Mouse (Mus musculus): ENCODE measurements around the gene Macrod2.

Gene Macrod2

DNA sequence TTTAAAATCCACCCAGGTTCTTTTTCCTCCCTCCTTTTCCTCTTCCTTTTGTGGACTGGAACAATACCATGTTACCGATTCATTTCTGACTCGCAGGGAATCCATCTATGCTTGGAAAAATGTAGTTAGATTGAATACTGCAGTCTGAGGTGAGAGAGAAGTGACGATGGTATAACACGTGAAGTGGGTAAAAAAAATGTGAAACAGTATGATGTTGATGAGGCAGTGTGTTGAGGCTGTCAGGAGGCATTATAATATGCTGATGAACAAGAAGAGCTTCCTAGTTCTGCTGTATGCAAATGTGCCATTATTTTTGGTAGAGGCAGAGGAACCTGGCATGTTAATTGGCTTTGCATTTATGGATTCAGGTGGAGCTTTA lies 662.3 kb downstream of the Macrod2 start:
- DNase-seq (ENCODE audit: low spot score in 2 of 2): no peak

DNA sequence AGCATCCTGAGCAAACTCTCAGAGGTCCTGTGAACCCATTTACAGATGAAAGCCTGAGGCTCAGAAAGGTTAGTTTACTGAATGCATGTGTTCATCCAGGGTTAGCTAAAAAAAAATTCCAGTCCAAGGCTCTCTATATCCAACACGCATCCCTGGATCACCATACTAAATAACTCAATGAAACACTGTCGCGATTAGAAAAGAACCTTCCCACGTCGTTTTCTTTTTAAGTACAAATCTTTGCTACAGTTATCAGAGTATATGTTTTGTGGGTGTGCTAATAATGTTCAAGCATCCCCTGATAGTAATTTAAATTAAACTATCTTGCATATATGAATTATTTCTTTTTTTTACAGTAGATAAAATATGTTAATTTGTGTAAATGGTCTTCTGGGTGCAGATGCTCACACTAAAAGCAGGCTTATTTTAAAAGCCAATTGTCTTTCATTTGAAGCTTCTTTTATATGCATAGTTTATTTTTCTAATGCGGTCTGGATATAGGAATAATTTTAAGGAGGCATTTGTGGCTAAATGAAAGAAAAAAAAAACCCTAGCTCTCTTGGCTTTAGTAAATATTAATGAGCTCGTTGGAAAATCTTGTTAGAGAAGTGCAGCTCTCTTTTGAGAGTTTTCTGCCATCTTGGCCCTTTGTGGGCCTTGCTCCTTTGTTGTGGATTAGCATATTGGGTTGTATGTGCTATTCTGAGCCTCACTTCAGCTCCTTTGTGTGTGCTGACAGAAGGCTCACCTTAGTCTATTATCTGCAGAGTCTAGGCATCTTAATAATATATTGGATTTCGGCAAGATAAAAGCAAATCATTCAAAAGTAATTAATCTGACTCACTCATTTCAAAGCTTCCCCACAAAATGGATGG lies 679.1 kb downstream of the Macrod2 start:
- no peak for DNase-seq (ENCODE audit: low spot score in 2 of 2)

DNA sequence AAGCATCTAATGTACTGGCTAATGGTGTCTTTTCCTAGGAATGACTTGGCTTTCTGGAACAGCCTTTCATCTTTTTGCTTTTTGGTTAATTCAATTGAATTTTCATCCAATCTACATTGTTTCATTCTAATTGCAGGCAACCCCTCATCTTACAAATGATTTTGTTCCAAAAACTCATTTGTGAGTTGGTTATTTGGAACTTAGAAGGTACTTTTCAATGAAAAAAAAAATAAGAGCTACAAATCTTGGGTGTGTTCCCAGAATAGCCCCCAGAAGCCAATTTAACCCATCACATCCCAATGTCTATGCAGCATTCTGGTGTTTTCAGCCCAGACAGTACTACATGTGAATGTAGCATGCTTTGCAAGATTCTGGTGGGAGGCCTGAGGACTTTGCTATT lies 683.1 kb downstream of the Macrod2 start:
- no peak for DNase-seq (ENCODE audit: low spot score in 2 of 2)

DNA sequence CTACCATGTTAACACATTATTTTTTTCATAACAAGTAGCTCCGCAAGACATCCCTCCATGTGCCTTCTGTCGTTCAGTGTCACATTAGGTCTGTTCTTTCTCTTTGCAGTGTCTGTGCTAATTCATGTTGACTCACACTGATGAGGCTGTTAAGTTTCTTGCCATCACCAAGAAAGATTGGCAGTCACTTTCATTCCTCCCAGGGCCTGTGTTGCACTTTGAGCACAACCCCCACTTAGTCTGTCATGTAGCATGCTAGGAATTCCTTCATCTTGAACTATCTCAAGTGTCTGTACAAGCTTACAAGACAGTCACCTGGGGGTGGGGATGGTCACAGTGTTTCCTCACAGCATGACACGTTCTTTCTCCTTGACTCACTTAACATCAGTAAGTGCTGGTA lies 696.2 kb downstream of the Macrod2 start:
- no peak for DNase-seq (ENCODE audit: low spot score in 2 of 2)

DNA sequence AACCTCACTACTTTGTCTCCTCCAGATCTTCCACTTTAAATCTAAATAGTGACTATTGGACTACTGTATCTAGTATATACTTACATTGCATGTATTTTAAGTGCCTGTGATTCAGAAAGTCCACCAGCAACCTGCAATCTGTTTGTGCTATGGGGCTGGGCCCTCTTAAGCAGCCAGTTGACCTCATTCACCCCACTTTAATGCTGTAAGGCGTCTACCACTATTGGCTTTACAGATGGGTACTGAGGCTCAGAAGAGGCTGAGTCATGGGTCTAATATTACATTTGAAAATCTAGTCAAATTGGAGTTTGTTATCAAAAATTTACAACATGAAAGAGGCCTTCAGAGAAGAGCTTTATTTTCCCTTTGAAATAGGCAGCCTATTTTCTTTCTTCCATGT lies 722.5 kb downstream of the Macrod2 start:
- DNase-seq (ENCODE audit: low spot score in 2 of 2): no peak

DNA sequence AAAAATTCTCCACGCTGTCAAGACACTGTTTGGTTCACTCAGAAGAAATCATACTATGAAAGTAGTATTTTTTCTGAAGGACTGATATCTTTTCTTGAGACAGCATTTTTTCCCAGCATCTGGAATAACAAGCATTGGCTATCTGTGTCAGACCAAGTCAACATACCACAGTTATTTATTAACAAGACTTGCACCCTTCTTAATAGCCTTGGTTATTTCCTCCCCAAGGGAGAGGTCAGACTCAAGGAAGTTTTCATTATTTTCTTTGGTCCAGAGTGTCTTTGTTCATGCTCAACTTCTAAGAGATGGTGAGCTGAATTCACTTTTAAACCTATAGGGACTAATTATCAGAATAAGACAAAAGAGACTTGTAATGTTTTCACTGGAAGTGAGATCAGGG lies 728.8 kb downstream of the Macrod2 start:
- no peak for DNase-seq (ENCODE audit: low spot score in 2 of 2)

DNA sequence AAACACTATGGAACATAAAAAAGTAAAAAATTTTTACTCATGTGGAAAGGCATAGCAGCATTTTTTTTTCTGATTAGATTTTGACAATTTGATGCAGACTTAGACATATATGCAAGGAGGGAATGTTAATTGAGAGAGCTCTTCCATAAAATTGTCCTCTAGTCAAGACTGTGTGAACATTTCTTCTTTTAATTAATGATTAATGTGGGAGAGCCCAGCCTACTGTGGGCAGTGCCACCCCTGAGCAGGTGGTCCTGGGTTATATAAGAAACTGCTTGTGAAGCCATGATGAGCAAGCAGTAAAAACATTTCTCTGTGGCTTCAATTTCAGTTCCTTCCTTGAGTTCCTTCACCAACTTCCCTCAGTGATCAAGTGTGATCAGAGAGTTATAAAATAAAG lies 730.5 kb downstream of the Macrod2 start:
- no peak for DNase-seq (ENCODE audit: low spot score in 2 of 2)

DNA sequence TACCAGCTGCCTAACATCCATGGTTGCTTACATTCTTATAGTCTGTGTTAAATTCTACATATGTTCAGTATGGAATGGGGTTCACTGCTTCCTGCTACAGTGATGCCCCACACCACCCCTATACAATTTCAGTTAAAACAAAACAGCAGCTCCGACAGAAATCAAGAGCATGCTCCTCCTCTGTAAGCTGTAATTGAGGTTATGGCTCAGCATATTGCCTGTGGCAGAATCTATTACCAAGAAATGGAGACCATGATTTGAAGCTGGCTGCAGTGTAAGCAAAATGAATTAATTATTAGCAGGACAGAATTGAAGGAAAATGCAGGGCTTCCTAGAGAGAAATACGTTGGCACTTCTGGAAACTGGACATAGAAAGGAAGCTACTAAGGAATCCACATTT lies 747.2 kb downstream of the Macrod2 start:
- DNase-seq (ENCODE audit: low spot score in 2 of 2): no peak

DNA sequence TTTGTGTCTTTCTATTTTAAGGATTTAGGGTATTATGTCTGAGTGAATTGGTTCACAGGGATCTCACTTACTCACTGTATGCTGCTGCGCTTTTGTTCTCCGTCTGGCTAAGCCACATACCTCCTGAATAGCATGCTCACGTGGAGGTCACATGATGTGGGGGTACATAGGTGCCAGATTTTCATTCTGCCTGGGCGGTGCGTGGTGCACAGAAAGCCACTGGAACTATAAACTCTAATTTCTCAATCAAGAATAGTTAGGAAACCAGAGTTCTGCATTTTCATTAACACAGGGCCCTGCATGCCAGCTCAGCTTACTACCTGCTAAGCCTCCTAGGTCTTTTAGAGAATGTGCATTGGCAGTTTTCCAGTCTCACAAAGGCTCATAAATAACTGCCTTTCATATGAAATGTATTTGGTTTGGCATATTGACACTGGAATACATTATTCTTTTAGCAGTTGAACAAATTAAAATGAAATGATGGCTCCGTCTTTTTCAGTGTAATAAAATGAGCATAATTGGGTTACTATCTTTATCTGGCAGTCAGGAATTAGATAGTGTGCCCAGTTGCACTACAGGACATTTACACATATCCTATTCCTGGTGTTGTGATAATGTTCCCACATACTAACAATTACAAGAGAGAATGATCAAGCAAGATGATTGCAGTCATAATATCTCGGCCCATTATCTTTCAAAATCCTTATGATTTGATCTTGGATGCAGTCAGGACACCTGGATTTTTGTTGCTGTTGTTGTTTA lies 757.1 kb downstream of the Macrod2 start:
- no peak for DNase-seq (ENCODE audit: low spot score in 2 of 2)

DNA sequence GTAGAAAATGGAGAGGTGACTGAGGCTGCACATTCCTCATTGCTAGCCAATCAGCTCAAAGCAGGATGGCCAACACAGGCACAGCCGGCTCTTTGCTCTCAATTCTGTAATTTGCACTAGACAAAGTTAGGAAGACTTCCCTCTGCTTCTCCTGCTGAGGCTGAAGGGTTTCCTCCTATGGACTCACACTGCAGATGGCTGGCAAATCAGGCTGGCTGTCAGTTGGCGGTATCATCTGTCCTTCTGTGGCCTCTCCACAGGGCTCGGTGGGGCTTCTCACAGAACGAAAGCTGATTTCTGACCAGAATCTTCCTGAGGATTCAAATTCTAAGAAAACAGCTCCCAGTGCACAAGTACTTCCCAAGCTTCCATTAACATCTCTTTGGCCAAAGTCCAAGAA lies 760.9 kb downstream of the Macrod2 start:
- DNase-seq (ENCODE audit: low spot score in 2 of 2): no peak

DNA sequence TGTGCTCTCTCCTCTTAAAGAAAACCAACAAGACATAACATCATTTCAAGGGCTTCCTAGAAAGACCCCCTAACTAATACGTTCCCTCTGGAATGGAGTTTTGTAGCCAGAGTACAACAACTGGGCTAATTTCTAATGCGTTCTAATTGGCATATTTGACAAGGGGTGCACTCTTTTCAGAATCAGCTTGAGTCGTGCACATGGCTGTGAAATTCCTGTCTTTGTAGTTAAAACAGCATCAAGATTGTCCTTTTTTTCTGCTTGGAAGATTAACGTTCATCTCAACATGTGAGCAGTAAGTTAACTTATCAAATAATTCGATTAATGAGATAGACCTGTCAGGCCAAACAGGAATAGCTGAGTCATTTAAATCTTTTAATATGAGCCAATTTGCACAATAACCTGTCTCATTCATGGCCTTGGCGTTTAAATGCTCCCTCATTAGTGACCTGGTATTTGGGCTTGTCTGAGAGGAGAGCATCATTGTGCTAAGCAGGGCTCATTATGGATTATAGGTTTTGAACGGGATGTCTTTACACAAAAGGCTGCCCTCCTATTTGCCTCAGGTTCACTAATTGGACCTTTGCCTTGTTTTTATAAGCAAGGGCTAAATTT lies 762.0 kb downstream of the Macrod2 start:
- no peak for DNase-seq (ENCODE audit: low spot score in 2 of 2)

DNA sequence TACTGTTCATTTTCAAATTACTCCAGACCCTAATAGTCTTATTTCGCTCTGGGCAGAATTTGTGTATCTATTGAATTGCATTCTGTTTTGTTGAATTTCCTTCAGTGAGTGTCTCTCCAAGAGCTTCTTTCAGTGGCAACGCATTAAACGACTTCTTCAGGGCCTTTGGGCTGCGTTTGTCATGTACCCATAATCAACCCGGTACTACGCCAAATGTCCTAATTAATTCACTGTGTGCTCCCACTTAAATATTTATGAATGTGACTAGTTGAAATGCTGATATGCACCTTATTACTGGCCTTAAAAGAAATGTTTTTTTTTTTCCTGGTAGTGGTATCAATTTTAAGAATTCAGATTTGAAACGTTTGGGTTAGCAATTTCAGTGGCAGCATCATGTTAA lies 763.1 kb downstream of the Macrod2 start:
- DNase-seq (ENCODE audit: low spot score in 2 of 2): no peak

DNA sequence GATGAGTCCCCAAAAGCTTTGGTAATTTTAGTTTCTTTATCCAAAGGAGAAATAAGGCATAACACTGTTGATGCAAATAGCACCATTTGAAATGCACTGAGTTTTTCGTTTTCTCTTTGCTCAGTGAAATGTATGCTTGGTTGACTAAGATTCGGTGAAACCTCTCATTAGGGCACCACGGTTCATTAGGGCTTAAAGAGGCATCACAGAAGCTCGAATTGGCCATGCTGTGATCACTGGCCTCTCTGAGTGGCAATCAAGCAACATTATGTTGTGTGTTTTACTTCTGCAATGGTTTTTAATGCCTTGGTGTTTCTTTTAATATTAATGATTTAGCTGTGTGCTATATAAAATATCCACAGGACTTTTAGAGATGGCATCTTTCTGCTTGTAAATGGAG lies 768.8 kb downstream of the Macrod2 start:
- DNase-seq (ENCODE audit: low spot score in 2 of 2): no peak

DNA sequence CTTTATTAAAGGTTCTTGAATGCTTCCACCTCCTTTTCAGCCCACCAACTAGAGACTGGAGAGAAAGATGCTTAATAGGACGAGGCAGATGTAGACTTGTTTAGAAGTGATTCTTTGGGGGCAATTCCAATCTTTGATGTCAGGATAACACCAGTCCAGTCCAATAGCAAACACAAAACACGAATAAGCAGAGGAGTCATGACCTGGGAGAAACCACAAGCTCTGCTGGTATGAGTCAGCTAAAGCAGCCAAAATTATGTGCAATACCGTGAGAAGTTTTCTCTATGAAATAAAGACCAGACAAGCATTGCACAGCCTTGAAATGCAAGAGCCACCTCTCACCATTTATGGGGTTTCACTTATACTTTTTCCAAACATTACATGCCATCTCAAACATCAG lies 774.5 kb downstream of the Macrod2 start:
- no peak for DNase-seq (ENCODE audit: low spot score in 2 of 2)

DNA sequence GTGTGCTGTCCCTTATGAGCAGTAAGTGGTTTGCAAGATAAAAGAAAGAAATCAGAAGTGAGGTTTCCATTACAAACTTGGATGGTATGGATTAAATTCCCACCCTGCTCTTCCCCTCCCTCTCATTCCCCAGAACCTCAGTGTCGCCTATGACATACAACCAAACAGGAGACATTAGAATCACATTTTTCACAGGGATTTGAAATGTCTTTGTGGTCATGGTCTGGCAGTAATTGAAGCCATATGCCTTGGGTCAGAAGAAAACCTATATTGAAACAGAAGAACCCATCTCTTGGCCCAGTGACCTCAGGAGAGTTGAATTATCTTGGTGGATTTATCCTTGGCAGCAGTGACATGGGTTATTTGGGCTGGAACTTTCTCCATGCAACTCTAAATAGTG lies 778.1 kb downstream of the Macrod2 start:
- no peak for DNase-seq (ENCODE audit: low spot score in 2 of 2)

DNA sequence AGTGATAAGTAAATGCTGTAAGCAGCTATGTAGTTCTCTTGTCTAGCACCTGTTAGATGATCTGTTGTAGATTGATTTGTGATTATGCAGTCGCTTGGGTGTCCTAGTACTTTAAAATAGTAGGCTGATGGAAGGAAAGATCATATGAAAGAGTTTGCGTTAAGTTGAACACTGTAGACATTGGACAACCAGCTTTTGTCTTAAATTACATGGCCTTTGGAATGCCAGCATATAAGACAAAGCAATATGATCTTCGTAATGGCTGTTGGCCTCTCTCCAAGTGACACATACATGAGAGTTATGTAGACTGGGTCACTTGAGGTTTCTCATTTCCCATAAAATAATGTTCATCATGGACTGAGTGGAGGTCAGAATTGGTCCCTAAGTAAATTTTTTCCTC lies 778.5 kb downstream of the Macrod2 start:
- no peak for DNase-seq (ENCODE audit: low spot score in 2 of 2)

DNA sequence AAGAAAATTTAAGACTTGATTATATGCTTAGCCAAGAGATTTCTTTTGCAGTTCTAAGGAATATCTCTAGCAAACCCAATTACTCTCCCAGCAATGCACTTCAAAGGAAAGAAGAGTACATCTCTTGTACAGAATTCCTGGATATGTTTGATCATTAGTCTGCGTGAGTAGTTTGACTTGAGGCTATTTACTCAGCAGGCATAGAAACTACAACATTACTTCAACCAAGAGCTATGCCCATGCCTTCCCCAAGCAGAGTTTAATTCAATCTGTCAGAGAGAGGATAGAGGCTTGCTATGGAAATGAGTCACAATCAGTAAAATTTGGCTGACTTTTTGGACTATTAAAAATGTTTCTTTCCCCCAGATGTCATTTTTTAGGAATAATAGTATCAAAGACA lies 785.5 kb downstream of the Macrod2 start:
- DNase-seq (ENCODE audit: low spot score in 2 of 2): no peak

DNA sequence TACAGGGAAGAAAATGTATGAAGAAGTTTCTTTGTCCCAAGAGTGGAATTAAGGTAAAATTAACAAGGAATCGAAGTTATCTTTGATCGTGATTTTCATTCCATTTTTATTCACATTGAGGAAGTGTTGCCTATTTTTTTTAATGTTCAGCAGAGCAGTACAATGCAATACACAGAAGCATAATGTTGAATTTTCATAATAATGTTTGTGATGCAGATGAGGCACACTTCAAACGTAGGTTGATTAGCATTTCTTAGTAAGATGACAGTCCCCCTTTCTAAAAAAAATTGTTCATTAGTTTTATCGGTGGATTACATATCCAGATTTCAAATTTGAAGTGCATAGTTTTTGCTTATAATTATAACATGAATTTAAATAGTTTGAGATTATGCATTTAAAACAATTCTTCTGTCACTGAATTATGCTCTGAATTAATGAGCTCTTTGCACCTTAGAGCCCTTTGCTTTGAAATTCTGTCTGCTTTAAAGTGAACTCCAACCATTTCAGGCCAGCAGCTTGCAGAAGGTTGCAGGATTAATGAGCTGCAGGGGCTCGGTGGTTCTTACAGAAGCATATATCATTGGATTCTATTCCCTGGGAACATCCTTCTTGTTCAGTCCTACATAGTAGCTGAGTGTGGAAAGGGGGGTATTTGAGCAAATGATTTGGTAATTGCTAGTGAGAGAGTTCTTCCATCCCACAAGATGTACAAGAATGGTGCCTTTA lies 787.1 kb downstream of the Macrod2 start:
- DNase-seq (ENCODE audit: low spot score in 2 of 2): no peak

DNA sequence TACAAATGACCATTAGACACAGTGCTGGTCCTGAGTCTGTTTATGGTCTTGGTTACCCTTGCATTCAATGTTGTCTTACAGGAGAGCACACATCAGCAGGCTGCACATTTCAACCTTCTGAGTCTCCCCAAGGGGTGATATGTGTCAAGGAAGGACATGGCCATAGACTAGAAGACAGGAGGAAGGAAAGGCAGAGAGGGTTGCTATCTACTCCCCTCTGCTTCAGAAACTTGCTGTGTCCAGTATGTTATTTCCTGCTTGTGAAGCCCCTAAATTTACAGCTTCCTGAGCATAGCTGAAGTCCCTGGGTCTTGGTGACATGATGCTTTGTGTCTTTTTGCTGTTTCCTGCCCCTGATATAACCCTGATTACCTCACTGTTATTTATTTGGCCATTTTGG lies 799.4 kb downstream of the Macrod2 start:
- no peak for DNase-seq (ENCODE audit: low spot score in 2 of 2)

DNA sequence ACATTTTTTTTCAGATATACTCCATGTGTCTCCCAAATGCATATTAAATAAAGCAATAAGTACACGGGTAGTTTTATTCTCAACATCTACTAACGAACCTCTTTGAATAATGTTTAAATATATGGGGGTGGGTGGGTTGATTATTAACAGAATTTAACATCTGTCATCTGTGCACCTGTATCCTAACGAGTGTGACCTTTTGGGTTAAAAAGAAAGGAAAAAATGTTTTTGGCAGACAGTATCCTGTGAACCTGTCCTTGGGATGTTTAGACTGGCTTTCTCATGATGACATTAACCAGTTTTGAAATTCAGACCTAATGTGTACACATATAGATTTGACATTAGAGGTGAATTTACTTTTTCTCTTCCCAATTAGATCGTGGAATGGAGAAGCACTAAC lies 805.4 kb downstream of the Macrod2 start:
- no peak for DNase-seq (ENCODE audit: low spot score in 2 of 2)

DNA sequence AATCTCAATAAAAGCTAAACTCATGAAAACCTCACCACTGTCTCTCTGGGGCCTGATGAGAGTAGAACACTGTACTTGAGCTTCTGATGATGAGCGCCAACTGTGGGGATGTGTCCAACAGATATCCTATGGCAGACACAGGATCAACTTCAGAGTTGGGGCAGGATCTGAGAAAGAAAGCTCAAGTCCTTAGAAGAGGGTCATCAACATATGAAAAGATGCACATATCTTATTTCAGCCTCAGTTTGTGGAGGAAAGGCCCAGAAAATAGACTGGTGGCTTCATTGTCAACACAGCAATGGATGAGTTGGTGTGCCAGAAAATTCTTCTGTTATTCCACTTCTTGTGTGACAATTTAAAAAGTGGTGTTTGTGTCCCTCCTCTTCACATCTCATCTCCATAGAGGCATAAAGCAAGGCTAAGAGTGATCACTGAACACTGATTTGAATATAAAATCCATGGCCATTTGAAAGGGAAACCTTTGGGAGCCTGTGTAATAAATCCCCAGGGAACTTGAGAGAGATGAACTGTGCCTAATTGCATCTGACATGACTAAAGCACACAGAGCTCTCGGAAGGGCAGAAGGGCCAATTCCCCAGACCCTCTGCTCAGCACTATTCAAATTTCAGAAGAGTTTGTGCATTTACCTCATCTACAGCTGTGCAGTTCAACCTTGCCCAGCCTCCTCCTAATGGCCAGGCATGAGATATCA lies 806.4 kb downstream of the Macrod2 start:
- no peak for DNase-seq (ENCODE audit: low spot score in 2 of 2)

DNA sequence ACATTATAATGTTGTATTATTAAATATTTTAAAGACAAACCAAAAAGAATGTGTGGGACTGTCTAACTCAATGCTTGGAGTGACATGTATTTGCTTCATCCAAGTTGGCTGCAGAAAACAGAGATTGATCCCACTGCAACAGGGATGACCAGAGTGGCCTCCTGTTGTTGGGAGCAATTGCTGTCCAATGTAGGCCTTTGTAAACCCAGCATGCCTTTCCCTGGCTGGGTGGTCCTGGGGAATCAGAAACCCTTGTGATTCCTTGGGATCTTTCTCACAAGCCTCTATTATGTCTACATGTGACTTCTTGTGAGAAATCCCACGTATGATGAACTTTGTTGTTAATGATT lies 806.9 kb downstream of the Macrod2 start:
- DNase-seq (ENCODE audit: low spot score in 2 of 2): no peak

All from right cerebral cortex, adult 2 months (tissue).